Mouse (Mus musculus) megakaryocyte-erythroid progenitor cell, adult 5 weeks (primary cell): Measurements from ENCODE around the gene Ovca2. TPM values are rescaled to one million over a fixed set of nuclear protein-coding genes. Genes with fewer than 3 reads are reported as not detected.

Experiments used
- polyA plus RNA-seq: library from polyadenylated mRNA; stranded (reverse); fragments of >175 nt; gene quantifications from 2 replicates; pipeline ENCODE4 v1.2.3, GENCODE M21; 2012

The Ovca2 gene
- 1.4 and 2.2 TPM in 2 replicates for polyA plus RNA-seq

DNA sequence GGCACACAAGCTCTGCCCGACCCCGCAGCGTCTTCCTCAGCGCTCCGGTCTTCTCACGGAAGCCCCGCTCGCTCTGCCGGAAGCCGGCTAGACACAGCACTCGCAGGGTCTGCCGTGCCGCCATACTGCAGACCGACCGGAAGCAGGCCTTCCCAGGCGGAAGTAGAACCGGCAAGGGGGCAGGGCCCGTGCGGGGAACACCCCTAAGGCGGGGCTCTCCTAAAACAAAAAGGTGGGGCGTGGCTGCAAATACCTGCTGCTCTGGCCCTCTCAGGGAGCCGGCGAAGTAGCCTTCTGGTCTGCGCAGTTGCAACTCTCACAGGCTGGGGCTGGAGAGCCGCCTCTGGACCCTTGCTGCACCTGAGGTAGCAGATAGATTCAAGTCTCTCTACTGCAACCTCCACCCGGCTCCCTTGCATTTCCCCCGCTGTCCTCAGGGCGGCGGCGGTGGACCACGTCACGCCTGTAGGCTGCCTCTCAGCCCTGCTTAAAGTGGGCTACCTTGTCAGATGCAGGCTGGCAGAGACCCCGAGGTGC lies at the start of gene Ovca2:
Gene Ovca2, minus strand, starts transcription at position 164 of the 537 bp plus-strand sequence.

DNA sequence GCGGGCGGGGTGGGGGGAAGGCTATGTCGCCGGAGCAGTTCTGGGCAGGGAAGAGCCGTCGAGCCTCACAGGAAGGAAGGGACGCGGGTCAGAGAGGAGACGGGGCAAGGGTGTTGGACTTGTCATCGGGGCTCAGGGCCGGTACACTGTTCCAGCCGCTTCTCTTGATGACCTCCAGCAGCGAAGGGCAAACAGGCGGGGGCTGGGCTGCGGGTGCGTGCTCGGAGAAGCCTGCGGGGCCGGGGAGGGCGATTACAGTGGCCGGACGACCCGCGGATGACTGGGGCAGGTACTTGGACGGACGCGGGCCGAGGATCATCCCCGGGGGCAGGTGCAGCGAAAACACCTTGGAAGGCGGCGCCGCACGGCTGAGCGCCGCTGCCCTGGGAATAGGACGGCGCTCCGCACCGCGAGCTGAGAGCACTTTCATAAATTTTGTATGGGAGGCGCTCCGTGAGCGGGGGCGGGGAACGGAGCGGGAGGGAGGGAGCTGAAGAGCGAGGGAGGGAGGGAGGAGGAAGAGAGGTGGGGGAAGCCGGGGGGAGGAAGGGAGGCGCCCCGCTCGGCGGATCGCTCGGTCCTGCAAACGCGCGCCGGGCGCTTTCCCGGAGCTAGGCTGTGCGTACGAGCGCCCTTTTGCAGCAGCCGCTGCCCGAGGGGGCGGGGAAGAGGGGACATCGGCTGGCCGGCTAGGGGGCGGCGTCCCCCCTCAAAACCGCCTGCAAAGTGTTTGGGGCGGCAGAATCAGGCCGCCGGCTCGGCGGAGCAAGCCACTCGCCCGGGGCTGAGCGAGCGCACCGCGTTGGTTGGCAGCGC lies 14.8 kb upstream of the Ovca2 start, which contains the start of gene Rtn4rl1:
Gene Rtn4rl1, plus strand, starts transcription at position 528 of the 816 bp plus-strand sequence.

DNA sequence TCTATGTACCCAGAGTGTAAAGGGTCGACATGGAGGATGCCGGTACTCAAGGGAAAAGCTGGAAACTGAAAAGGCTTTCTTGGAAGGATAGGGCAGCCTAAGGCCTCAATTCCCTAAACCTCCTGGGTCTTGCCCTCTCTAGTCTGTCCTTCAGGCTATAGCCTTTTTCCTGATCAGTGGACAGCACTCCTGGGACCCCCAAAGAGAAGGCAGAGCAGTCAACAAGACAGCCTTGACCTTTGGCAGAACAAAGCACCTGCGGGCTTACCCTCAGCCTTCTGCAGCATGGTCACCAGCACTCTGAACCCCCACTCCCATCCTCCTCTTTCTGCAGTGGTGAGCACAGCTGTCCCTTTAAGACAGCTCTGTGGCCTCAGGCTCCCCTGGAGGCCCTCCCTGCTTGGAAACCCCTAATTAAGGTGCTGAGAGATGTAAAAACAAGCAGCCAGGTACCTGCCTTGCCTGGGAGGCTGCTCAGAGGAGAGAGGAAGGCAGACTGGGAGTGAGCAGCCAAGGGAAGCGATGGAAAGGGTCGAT lies 12.3 kb upstream of the Ovca2 start, which contains the start of gene Dph1:
Gene Dph1, minus strand, starts transcription at position 337 of the 537 bp plus-strand sequence.

DNA sequence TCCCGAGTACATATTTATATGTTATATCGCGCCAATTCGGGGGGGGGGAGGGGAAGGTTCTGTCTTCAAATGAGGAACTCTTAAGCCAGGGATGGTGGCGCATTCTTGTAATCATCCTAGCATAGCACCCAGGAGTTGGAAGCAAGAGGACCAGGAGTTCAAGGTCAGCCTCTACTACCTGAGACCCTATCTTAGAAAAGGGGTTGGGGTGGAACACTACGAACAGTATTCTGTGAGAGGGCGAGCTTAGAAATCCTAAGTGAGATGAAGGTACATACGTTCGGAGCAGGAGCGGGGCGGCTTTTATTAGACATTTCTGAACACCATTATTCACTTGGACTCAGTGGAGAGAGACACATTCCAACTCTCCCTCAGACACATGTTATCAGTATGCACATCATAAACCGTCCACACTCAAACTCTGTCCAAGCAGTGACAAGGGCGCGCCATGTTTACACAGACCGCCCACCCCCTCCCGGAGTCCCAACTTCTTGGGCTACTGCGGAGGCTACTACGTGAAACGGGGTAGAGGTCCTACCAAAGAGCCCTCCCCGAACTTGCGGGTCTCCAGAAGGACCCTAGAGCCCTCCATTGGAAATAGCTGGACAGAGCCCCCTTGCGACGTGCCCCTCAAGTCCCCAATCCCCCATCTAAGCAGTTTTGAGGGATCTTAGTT lies 9.1 kb downstream of the Ovca2 start, which contains the start of gene Hic1:
Gene Hic1, minus strand, starts transcription at position 115 of the 676 bp plus-strand sequence.

Other genes with a start within 250 kb of the Ovca2 start
- 1.1 and 2.2 TPM in 2 replicates for gene Hic1, start 9.3 kb downstream of the Ovca2 start, polyA plus RNA-seq
- 66.4 and 73.8 TPM in 2 replicates for gene Dph1, start 12.4 kb upstream of the Ovca2 start, polyA plus RNA-seq
- gene Rtn4rl1, start 14.9 kb upstream of the Ovca2 start, polyA plus RNA-seq = 0.83 and 0.88 TPM in 2 replicates
- 63.7 and 70.6 TPM in 2 replicates for gene Rpa1, start 169.5 kb upstream of the Ovca2 start, polyA plus RNA-seq
- gene Smyd4, start 169.6 kb upstream of the Ovca2 start, polyA plus RNA-seq = 1.0 and 1.1 TPM in 2 replicates
- gene Serpinf1, start 243.9 kb upstream of the Ovca2 start, polyA plus RNA-seq = 70.7 and 77.3 TPM in 2 replicates